In genomic region chr9:103007699-103008078, GRCm38 (mm10) we compare ENCODE assay signal across 8 mouse cellular contexts. TPM values are rescaled to one million over a fixed set of nuclear protein-coding genes. Genes with fewer than 3 reads are reported as not detected.
DNase-seq lines count a peak whose midpoint lies in the region; ATAC-seq and TF ChIP-seq lines count a peak whose summit lies in the region.

No protein-coding gene starts in this region.

- no peaks in the 10 kb centered on the region for H3K9me3 ChIP-seq in embryonic facial prominence, embryonic 15.5 days (replicated peaks)
- H3K9me3 ChIP-seq in heart, postnatal 0 days (replicated peaks; ENCODE audit: control insufficient read depth, low read length) = no peaks in the 10 kb centered on the region

- 0 out of 2 replicates have a peak overlapping the region, but pooled peaks have one; percentile 54 for H3K9ac ChIP-seq in embryonic facial prominence, embryonic 15.5 days
- peak overlapping the region; percentile 68 for H3K9ac ChIP-seq in heart, postnatal 0 days (replicated peaks; ENCODE audit: low read depth, low read length)

- peak; percentile 71; the same call in 1 of the 2 replicates for ATAC-seq in embryonic facial prominence, embryonic 15.5 days (ENCODE audit: insufficient number of reproducible peaks, low FRiP score, low TSS enrichment, low read depth)
- peak; percentile 86 for ATAC-seq in heart, postnatal 0 days (ENCODE audit: insufficient read depth, low read depth)

- H3K27me3 ChIP-seq in embryonic facial prominence, embryonic 15.5 days = no peaks in the 10 kb centered on the region
- 0 out of 2 replicates have a peak, but pooled peaks cover 5% of the 10 kb centered on the region for H3K27me3 ChIP-seq in heart, postnatal 0 days (ENCODE audit: control insufficient read depth, insufficient read depth, low read length)

- H3K4me3 ChIP-seq in embryonic facial prominence, embryonic 15.5 days (replicated peaks) = peak overlapping the region; percentile 52
- H3K4me3 ChIP-seq in heart, postnatal 0 days (ENCODE audit: low read depth, low read length) = peak overlapping the region; percentile 58

- 3% methylated on average over 15 of the region's 15 CpGs for whole genome bisulfite sequencing in embryonic facial prominence, embryonic 15.5 days
- 1% methylated on average over 15 of the region's 15 CpGs for WGBS in heart, postnatal 0 days

- H3K27ac ChIP-seq in embryonic facial prominence, embryonic 15.5 days (replicated peaks) = peak overlapping the region; percentile 68
- peak overlapping the region; percentile 85 for H3K27ac ChIP-seq in heart, postnatal 0 days (ENCODE audit: low read depth)

- H3K4me1 ChIP-seq in embryonic facial prominence, embryonic 15.5 days = peaks cover 24% of the 10 kb centered on the region
- H3K4me1 ChIP-seq in heart, postnatal 0 days (ENCODE audit: control insufficient read depth, insufficient read depth) = peaks cover 19% of the 10 kb centered on the region; the same call in 1 of the 2 replicates

- DNase-seq in retina, postnatal 1 day = peak; percentile 44
- DNase-seq in retina, embryonic 14.5 days (ENCODE audit: low spot score) = no peak
- DNase-seq in heart, postnatal 0 days (ENCODE audit: low spot score) = peak; percentile 80
- DNase-seq in kidney, postnatal 14 days = peak; percentile 91
- peak; percentile 93 for DNase-seq in lung, postnatal 25 days (ENCODE audit: low spot score)
- DNase-seq in urinary bladder, adult 2 months (ENCODE audit: low spot score) = peak; percentile 56
- no peak for DNase-seq in right cerebral cortex, adult 2 months (ENCODE audit: low spot score in 2 of 2)

- peak overlapping the region; percentile 96 for H3K4me2 ChIP-seq in embryonic facial prominence, embryonic 15.5 days (replicated peaks)
- H3K4me2 ChIP-seq in heart, postnatal 0 days (ENCODE audit: low read depth, low read length) = peak overlapping the region; percentile 95

- H3K36me3 ChIP-seq in embryonic facial prominence, embryonic 15.5 days = no peaks in the 10 kb centered on the region
- H3K36me3 ChIP-seq in heart, postnatal 0 days (replicated peaks; ENCODE audit: control insufficient read depth, insufficient read depth, low read length) = no peaks in the 10 kb centered on the region

- no peak for TF ChIP-seq EP300 in heart, postnatal 0 days (IDR thresholded peaks at IDR 0.05; ENCODE audit: low read depth)

- TF ChIP-seq CTCF in heart, postnatal 0 days (IDR thresholded peaks at IDR 0.05; ENCODE audit: low read depth) = no peak

RNA-seq across cellular contexts. Expression of gene Slco2a1, which starts 19.2 kb away (rescaled TPM):
- polyA plus RNA-seq in embryonic facial prominence, embryonic 15.5 days (2015; fragmentation: Nextera tagmentation; extraction: Ambion mirVana) = 9.2 and 10.9 TPM in 2 replicates
- total RNA-seq in heart, postnatal 0 days (2014; rRNA removed; ENCODE audit: low replicate concordance) = 10.2 and 15.1 TPM in 2 replicates
- 5.2 and 5.7 TPM in 2 replicates for polyA plus RNA-seq in heart, postnatal 0 days (2015; fragmentation: Nextera tagmentation; extraction: Ambion mirVana)
- 4.8 and 7.4 TPM in 2 replicates for polyA plus RNA-seq in urinary bladder, adult 2 months (2012; rRNA removed)

Comparison
In these comparisons a context has a peak if more than half of its experiments do, and no peak if none do; other contexts are left out.
1. DNase-seq: peak in retina, postnatal 1 day (single experiment), heart, postnatal 0 days (single experiment), kidney, postnatal 14 days (single experiment), lung, postnatal 25 days (single experiment) and urinary bladder, adult 2 months (single experiment); none in retina, embryonic 14.5 days (single experiment) and right cerebral cortex, adult 2 months (0 of 2).